Mouse (Mus musculus): ENCODE data around the gene Ube2dnl2. TPM values are rescaled to one million over a fixed set of nuclear protein-coding genes. Genes with fewer than 3 reads are reported as not detected.

Ube2dnl2 gene
- not detected in 2 replicates for total RNA-seq (2021)
- long read RNA-seq = 0 reads

DNA sequence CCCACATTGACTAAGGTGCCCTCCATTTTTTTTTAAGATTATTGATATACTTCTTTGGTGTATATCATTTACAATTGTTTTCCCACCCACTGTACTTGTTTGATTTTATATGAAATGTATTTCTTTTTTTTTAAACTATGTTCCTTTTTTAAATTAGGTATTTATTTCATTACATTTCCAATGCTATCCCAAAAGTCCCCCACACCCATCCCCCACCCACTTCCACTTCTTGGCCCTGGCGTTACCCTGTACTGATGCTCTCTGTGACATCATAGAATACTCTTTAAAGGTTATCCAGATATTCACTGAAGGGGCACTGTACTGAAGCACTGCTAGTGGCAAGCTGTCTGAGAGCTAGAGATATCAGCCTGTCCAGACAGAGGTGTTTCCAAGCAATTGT, at the start of gene Ube2dnl2:
Gene Ube2dnl2 (plus strand): TSS at position 301 of the 400 bp plus-strand sequence.
- no peak for DNase-seq

DNA sequence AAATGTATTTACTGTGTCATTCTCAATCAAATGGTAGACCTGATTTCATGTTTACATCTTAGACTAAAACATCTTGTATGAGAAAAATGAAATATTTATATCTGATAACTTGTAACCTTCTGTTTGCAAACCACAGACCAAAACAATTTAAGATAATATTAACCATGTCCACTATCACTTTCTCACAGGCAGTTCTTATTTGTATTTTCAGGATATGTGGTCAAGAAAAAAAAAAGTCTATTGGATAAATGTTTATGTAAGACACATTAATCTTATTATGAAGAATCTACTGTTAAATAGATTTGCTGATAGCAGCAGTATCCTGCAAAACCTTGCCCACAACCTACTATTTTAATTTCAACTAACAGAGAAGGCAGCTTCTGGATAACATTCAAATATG, 11.9 kb upstream of the Ube2dnl2 start:
- no peak for DNase-seq

DNA sequence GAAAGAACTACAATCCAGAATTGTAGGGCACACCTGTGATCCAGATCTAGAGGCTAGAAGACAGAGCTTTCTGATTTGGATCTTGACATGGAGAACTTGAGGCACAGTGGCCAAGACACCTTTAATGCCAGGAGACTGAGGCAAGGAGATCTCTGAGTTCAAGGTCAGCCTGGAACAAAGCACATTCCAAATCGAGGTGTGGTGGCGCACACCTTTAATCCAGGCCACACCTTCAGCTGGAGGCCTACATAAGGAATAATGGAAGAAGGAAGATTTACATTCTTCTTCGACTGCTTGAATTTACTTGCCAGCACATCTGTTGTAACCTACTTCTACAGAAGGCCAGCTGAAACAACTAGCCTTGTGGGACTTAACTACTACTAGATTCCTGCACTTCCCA, 9.9 kb upstream of the Ube2dnl2 start:
- no peak for DNase-seq

DNA sequence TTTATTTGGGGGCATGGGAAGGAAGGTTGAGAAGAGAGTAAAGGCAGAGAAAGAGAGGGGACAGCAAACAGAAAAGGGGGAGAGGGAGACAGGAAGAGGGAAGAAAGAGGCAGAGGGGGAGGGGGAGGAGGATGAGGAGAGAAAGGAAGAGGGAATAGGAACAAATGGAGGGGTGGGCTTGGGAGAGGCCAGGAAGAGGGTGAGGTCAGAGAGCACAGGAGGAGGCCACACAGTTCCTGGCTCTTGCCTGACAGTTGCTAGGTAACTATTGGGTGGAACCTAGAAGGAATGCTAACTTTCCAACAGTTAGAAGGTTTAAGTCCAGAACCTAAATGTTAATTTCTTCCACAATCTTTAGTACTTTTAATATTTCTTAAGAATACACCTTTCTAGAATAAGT, 4.0 kb upstream of the Ube2dnl2 start:
- no peak for DNase-seq

DNA sequence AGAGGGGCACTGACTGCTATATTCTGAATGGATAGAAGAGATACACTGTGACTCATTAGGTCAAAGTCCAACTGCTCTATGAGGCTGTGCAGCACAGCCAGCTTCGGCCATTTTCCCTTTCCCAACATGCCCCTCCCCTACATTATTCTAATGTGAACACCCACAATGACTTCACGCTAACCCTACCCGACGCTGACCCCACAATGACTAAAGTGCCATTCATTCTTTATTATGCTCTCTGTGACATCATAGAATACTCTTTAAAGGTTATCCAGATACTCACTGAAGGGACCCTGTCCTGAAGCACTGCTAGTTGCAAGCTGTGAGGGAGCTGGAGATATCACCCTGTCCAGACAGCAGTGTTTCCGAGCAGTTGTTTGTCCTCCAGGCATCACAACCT, 2.7 kb upstream of the Ube2dnl2 start, which contains the start of gene Ube2dnl1:
Gene Ube2dnl1 (plus strand): TSS at position 301 of the 400 bp plus-strand sequence.
- DNase-seq = no peak

DNA sequence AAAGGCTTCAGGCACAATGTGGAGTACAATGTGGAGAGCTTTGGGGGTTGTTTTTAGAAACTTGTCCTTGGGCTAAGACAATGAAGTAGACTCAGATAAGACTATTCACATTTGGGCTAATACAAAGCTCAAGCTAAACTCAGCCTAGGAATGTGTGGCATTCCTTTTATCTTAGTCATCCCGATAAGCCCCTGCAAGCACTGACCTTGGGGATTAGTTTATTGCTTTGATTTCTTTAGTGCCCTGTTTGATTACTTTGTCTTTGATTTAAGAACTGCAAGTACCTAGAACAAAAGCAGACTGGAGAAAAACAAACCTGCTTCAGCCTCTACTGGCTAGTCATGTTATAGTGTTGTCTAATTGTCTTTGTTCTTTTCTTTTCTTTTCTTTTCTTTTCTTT, 47.7 kb downstream of the Ube2dnl2 start:
- DNase-seq = no peak

Other genes with a start within 250 kb of the Ube2dnl2 start
- not detected in 2 replicates for gene Ube2dnl1, start 2.6 kb upstream of the Ube2dnl2 start, total RNA-seq (2021)

All from adrenal gland, postnatal 25 days (tissue).